Mouse (Mus musculus) CH12.LX (cell line): ENCODE data around the gene Cnnm2.

ENCODE experiments used
- CHD2 ChIP-seq: IDR thresholded peaks from 2 replicates; pipeline ENCODE4 v1.6.1; 2011; ENCODE audit warnings: low read length, improper control_type of control experiment
- KAT2A ChIP-seq: IDR thresholded peaks from 2 replicates; pipeline ENCODE4 v1.6.1; 2012; ENCODE audit warnings: low read length, improper control_type of control experiment, inconsistent platforms; ENCODE audit not compliant: insufficient replicate concordance
- ZMIZ1 ChIP-seq: IDR thresholded peaks from 2 replicates; pipeline ENCODE4 v1.6.1; 2012; ENCODE audit warnings: low read depth, mild to moderate bottlenecking, inconsistent platforms, low read length, improper control_type of control experiment
- ZNF384 ChIP-seq: IDR thresholded peaks from 2 replicates; pipeline ENCODE4 v1.6.1; 2012; ENCODE audit warnings: low read depth, low read length, improper control_type of control experiment, inconsistent platforms

GRCm38 (mm10) chr19:46887811-46888527 lies 126.6 kb downstream of the Cnnm2 start:
- no peak for TF ChIP-seq CHD2
- TF ChIP-seq ZMIZ1 = no peak
- no peak for TF ChIP-seq ZNF384
- TF ChIP-seq KAT2A = no peak
